Mouse (Mus musculus): ENCODE results near the gene Celsr1.

Gene Celsr1

GRCm38 (mm10) chr15:85963279-85963840 lies 70.2 kb downstream of the Celsr1 start:
- no peak for DNase-seq (ENCODE audit: extremely low spot score, low read depth, low spot score)

- DNase-seq (ENCODE audit: extremely low spot score, low read depth, low spot score), result no peak
Observed at GRCm38 (mm10) chr15:85962691-85963090, 70.9 kb downstream of the Celsr1 start.

GRCm38 (mm10) chr15:85961651-85962050 lies 71.9 kb downstream of the Celsr1 start:
- DNase-seq (ENCODE audit: extremely low spot score, low read depth, low spot score), result no peak

- DNase-seq (ENCODE audit: extremely low spot score, low read depth, low spot score), result no peak
Observed at GRCm38 (mm10) chr15:85961131-85961530, 72.4 kb downstream of the Celsr1 start.

- no peak for DNase-seq (ENCODE audit: extremely low spot score, low read depth, low spot score)
Observed at GRCm38 (mm10) chr15:85956202-85956601, 77.4 kb downstream of the Celsr1 start.

GRCm38 (mm10) chr15:85953458-85953857 lies 80.1 kb downstream of the Celsr1 start:
- no peak for DNase-seq (ENCODE audit: extremely low spot score, low read depth, low spot score)

GRCm38 (mm10) chr15:85949421-85950164 lies 84.0 kb downstream of the Celsr1 start:
- no peak for DNase-seq (ENCODE audit: extremely low spot score, low read depth, low spot score)

- DNase-seq (ENCODE audit: extremely low spot score, low read depth, low spot score), result no peak
Observed at GRCm38 (mm10) chr15:85947967-85948366, 85.6 kb downstream of the Celsr1 start.

GRCm38 (mm10) chr15:85947541-85947940 lies 86.0 kb downstream of the Celsr1 start:
- DNase-seq (ENCODE audit: extremely low spot score, low read depth, low spot score), result no peak

- DNase-seq (ENCODE audit: extremely low spot score, low read depth, low spot score), result no peak
Observed at GRCm38 (mm10) chr15:85935627-85936049, 97.9 kb downstream of the Celsr1 start.

GRCm38 (mm10) chr15:85928161-85928560 lies 105.4 kb downstream of the Celsr1 start:
- DNase-seq (ENCODE audit: extremely low spot score, low read depth, low spot score), result no peak

GRCm38 (mm10) chr15:85921855-85922254 lies 111.7 kb downstream of the Celsr1 start:
- DNase-seq (ENCODE audit: extremely low spot score, low read depth, low spot score), result no peak

GRCm38 (mm10) chr15:85919892-85920248 lies 113.7 kb downstream of the Celsr1 start:
- DNase-seq (ENCODE audit: extremely low spot score, low read depth, low spot score), result no peak

- DNase-seq (ENCODE audit: extremely low spot score, low read depth, low spot score), result no peak
Observed at GRCm38 (mm10) chr15:85919191-85919891, 114.2 kb downstream of the Celsr1 start.

GRCm38 (mm10) chr15:85913605-85914004 lies 120.0 kb downstream of the Celsr1 start:
- DNase-seq (ENCODE audit: extremely low spot score, low read depth, low spot score), result peak; percentile 39

- no peak for DNase-seq (ENCODE audit: extremely low spot score, low read depth, low spot score)
Observed at GRCm38 (mm10) chr15:85909931-85910330, 123.6 kb downstream of the Celsr1 start.

- no peak for DNase-seq (ENCODE audit: extremely low spot score, low read depth, low spot score)
Observed at GRCm38 (mm10) chr15:85909492-85909829, 124.1 kb downstream of the Celsr1 start.

- no peak for DNase-seq (ENCODE audit: extremely low spot score, low read depth, low spot score)
Observed at GRCm38 (mm10) chr15:85908660-85909491, 124.7 kb downstream of the Celsr1 start.

GRCm38 (mm10) chr15:85903826-85904225 lies 129.8 kb downstream of the Celsr1 start:
- DNase-seq (ENCODE audit: extremely low spot score, low read depth, low spot score), result no peak

GRCm38 (mm10) chr15:85902505-85902904 lies 131.1 kb downstream of the Celsr1 start:
- DNase-seq (ENCODE audit: extremely low spot score, low read depth, low spot score), result no peak

GRCm38 (mm10) chr15:85900801-85901200 lies 132.8 kb downstream of the Celsr1 start:
- no peak for DNase-seq (ENCODE audit: extremely low spot score, low read depth, low spot score)
